Mouse (Mus musculus) neural tube, embryonic 15.5 days (tissue): ENCODE measurements at regions not wholly inside any gene's neighbourhood (a gene's known extent, or its start where the extent isn't known, plus 50 kb on each side); places are given as distances from the start of the nearest gene placed in this dataset.
"Not testable (repeated sequence)": the region's sequence is repeated elsewhere in the genome, so short reads cannot be mapped to it uniquely, and the experiment has no call there.

Experiments
- ATAC-seq: fragments of 200-750 bp; cut with Nextera tagmentation; 2 replicates; pipeline ENCODE4 v1.8.0; 2017; ENCODE audit warnings: mild to moderate bottlenecking, moderate TSS enrichment, moderate library complexity; ENCODE audit not compliant: low FRiP score
- H3K27ac ChIP-seq: fragments of 300-500 bp; sonication (generic); replicated peaks from 2 replicates; pipeline ENCODE4 v1.5.1; 2015; ENCODE audit warnings: mild to moderate bottlenecking, inconsistent platforms
- H3K27me3 ChIP-seq: fragments of 300-500 bp; sonication (generic); replicated peaks from 2 replicates; pipeline ENCODE4 v1.6.1; 2015; ENCODE audit warnings: inconsistent platforms
- H3K36me3 ChIP-seq: fragments of 300-500 bp; sonication (generic); 2 replicates; pipeline ENCODE4 v1.6.1; 2015; ENCODE audit warnings: inconsistent platforms
- H3K4me1 ChIP-seq: fragments of 300-500 bp; sonication (generic); 2 replicates; pipeline ENCODE4 v1.6.1; 2015; ENCODE audit warnings: inconsistent platforms
- H3K4me2 ChIP-seq: fragments of 300-500 bp; sonication (generic); 2 replicates; pipeline ENCODE4 v1.6.1; 2015; ENCODE audit warnings: inconsistent platforms, mild to moderate bottlenecking, moderate library complexity
- H3K4me3 ChIP-seq: fragments of 300-500 bp; sonication (generic); replicated peaks from 2 replicates; pipeline ENCODE4 v1.5.1; 2015; ENCODE audit warnings: mild to moderate bottlenecking, inconsistent platforms
- H3K9ac ChIP-seq: fragments of 300-500 bp; sonication (generic); replicated peaks from 2 replicates; pipeline ENCODE4 v1.6.1; 2015; ENCODE audit warnings: mild to moderate bottlenecking, inconsistent platforms
- H3K9me3 ChIP-seq: fragments of 300-500 bp; sonication (generic); replicated peaks from 2 replicates; pipeline ENCODE4 v1.6.1; 2016; ENCODE audit warnings: inconsistent platforms
- WGBS: fragments of 180-500 bp; shearing (Covaris S2); methylation state at CpG from one replicate; pipeline ENCODE4 v1.1.7; 2015; ENCODE audit warnings: mixed read lengths; 5-methylcytosine and 5-hydroxymethylcytosine counted together

GRCm38 (mm10) chrX:93888480-93888879 is 56.5 kb upstream of the Pdk3 start:
- ATAC-seq, result no peak
- Histone ChIP-seq H3K4me3 (no peak overlapping the region), H3K4me1 (no peaks in the 10 kb centered on the region), H3K9ac (no peak overlapping the region), H3K27me3 (0 out of 2 replicates have a peak, but pooled peaks cover 4% of the 10 kb centered on the region), H3K27ac (no peak overlapping the region), H3K9me3 (no peaks in the 10 kb centered on the region), H3K4me2 (no peak overlapping the region), H3K36me3 (no peaks in the 10 kb centered on the region)
- WGBS, result 73% methylated on average over 4 of the region's 4 CpGs

- 0 out of 2 replicates have a peak overlapping the region, but pooled peaks have one; percentile 45 for H3K9ac ChIP-seq
- H3K27ac ChIP-seq, result 0 out of 2 replicates have a peak overlapping the region, but pooled peaks have one; percentile 61
- no peaks in the 10 kb centered on the region for H3K9me3 ChIP-seq
- 72% methylated on average over 8 of the region's 8 CpGs for WGBS
- no peaks in the 10 kb centered on the region for H3K4me1 ChIP-seq
- H3K36me3 ChIP-seq, result no peaks in the 10 kb centered on the region
- no peak for ATAC-seq
- peak overlapping the region; percentile 31 for H3K4me3 ChIP-seq
- 0 out of 2 replicates have a peak, but pooled peaks cover 4% of the 10 kb centered on the region for H3K27me3 ChIP-seq
- H3K4me2 ChIP-seq, result peak overlapping the region; percentile 50
These were observed 57.0 kb upstream of the Pdk3 start for GRCm38 (mm10) chrX:93888966-93889365.

GRCm38 (mm10) chrX:93889394-93890042 is 57.5 kb upstream of the Pdk3 start:
- peak overlapping the region; percentile 31 for H3K4me3 ChIP-seq
- H3K9me3 ChIP-seq, result no peaks in the 10 kb centered on the region
- 0 out of 2 replicates have a peak overlapping the region, but pooled peaks have one; percentile 61 for H3K27ac ChIP-seq
- ATAC-seq, result peak; percentile 94
- H3K27me3 ChIP-seq, result 0 out of 2 replicates have a peak, but pooled peaks cover 4% of the 10 kb centered on the region
- H3K36me3 ChIP-seq, result no peaks in the 10 kb centered on the region
- H3K4me1 ChIP-seq, result no peaks in the 10 kb centered on the region
- H3K9ac ChIP-seq, result peak overlapping the region; percentile 45; the same call in 1 of the 2 replicates
- peak overlapping the region; percentile 50 for H3K4me2 ChIP-seq
- WGBS, result 39% methylated on average over 13 of the region's 13 CpGs

- Histone ChIP-seq H3K36me3 (no peaks in the 10 kb centered on the region), H3K4me2 (no peak overlapping the region)
These were observed 65.1 kb upstream of the Pdk3 start for GRCm38 (mm10) chrX:93896838-93897820.

GRCm38 (mm10) chrX:93903209-93903608 is 65.2 kb upstream of the AU015836 start:
- H3K9ac ChIP-seq, result no peak overlapping the region
- H3K36me3 ChIP-seq, result no peaks in the 10 kb centered on the region
- H3K4me3 ChIP-seq, result no peak overlapping the region
- no peaks in the 10 kb centered on the region for H3K9me3 ChIP-seq
- no peak overlapping the region for H3K4me2 ChIP-seq
- H3K4me1 ChIP-seq, result no peaks in the 10 kb centered on the region
- ATAC-seq, result no peak
- H3K27me3 ChIP-seq, result no peaks in the 10 kb centered on the region
- no peak overlapping the region for H3K27ac ChIP-seq

More at GRCm38 (mm10) chrX:93896838-93897820, 65.1 kb upstream of the Pdk3 start:
- Histone ChIP-seq H3K4me1 (no peaks in the 10 kb centered on the region), H3K9me3 (no peaks in the 10 kb centered on the region), H3K27ac (no peak overlapping the region), H3K27me3 (no peaks in the 10 kb centered on the region), H3K4me3 (no peak overlapping the region), H3K9ac (no peak overlapping the region)
- 77% methylated on average over 5 of the region's 5 CpGs for WGBS
- no peak for ATAC-seq

GRCm38 (mm10) chrX:93905531-93905930 is 62.9 kb upstream of the AU015836 start:
- Histone ChIP-seq H3K9me3 (no peaks in the 10 kb centered on the region), H3K27me3 (no peaks in the 10 kb centered on the region), H3K4me2 (no peak overlapping the region), H3K4me1 (no peaks in the 10 kb centered on the region), H3K4me3 (no peak overlapping the region), H3K27ac (no peak overlapping the region), H3K36me3 (no peaks in the 10 kb centered on the region), H3K9ac (no peak overlapping the region)
- WGBS, result 81% methylated on average over 5 of the region's 5 CpGs
- no peak for ATAC-seq

- H3K4me3 ChIP-seq, result peak overlapping the region; percentile 31
- no peak overlapping the region for H3K27ac ChIP-seq
- H3K36me3 ChIP-seq, result no peaks in the 10 kb centered on the region
- no peaks in the 10 kb centered on the region for H3K9me3 ChIP-seq
- H3K4me2 ChIP-seq, result peak overlapping the region; percentile 56
- no peaks in the 10 kb centered on the region for H3K4me1 ChIP-seq
- no peaks in the 10 kb centered on the region; the same call in 1 of the 2 replicates for H3K27me3 ChIP-seq
- no peak overlapping the region for H3K9ac ChIP-seq
- 29% methylated on average over 21 of the region's 21 CpGs for WGBS
- ATAC-seq, result peak; percentile 79; the same call in 1 of the 2 replicates
These were observed 57.2 kb upstream of the AU015836 start for GRCm38 (mm10) chrX:93911087-93911840.

- Histone ChIP-seq H3K9me3 (no peaks in the 10 kb centered on the region), H3K9ac (no peak overlapping the region)
These were observed 52.9 kb upstream of the AU015836 start for GRCm38 (mm10) chrX:93915548-93915947.

GRCm38 (mm10) chrX:93917367-93917766 is 51.1 kb upstream of the AU015836 start:
- H3K9me3 ChIP-seq, H3K4me3 ChIP-seq, H3K36me3 ChIP-seq, H3K27me3 ChIP-seq, H3K27ac ChIP-seq, H3K9ac ChIP-seq, H3K4me2 ChIP-seq, H3K4me1 ChIP-seq, ATAC-seq: not testable (repeated sequence)
- 71% methylated on average over 3 of the region's 3 CpGs for WGBS

More at GRCm38 (mm10) chrX:93915548-93915947, 52.9 kb upstream of the AU015836 start:
- no peak for ATAC-seq
- no peak overlapping the region for H3K4me2 ChIP-seq
- H3K27ac ChIP-seq, result no peak overlapping the region
- H3K36me3 ChIP-seq, result no peaks in the 10 kb centered on the region
- H3K4me3 ChIP-seq, result no peak overlapping the region
- no peaks in the 10 kb centered on the region for H3K4me1 ChIP-seq
- H3K27me3 ChIP-seq, result no peaks in the 10 kb centered on the region; the same call in 1 of the 2 replicates
